15 mouse cellular contexts compared by ENCODE assay signal in the genomic region with DNA sequence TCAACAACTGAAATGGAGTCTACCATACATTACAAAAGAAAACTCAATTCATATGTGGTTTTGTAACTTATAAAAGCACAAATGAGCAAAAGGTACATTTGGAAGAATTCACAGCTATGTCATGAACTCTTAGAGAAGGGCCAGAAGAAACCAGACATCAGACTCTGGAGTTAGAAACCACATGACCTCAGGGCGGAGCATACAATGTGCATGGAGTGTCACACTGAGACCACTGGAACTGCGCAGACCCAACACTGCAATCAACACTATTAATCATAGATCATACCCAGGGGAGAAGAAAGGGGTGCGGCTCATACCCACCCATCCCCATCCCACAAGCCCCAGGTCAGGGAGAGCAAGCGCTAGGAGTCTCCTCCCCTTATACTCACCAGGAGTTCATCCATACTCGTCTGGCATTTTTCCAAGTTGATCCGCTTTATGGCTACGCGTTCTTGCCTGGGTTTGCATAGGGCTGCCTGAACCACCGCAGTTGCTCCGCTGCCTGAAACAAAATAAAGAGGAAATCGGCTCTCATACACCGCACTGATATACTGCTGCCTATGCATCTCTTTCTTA.
DNase-seq lines count a peak whose midpoint lies in the region; ATAC-seq lines count a peak whose summit lies in the region.
"Had no signal": no experiment of that assay in that cellular context is flagged by ENCODE, and none has a peak within 500 bp of the region (broad histone marks: within the 10 kb centered on the region; RNA-seq: fewer than 3 reads in every experiment).

No protein-coding gene starts in this region.

- 0 out of 2 replicates have a peak overlapping the region, but pooled peaks have one; percentile 0 for H3K27ac ChIP-seq in heart, embryonic 15.5 days
- H3K27ac ChIP-seq in midbrain, embryonic 13.5 days, result no peak overlapping the region
- no peak overlapping the region for H3K27ac ChIP-seq in midbrain, embryonic 10.5 days (replicated peaks)
- H3K27ac ChIP-seq in limb, embryonic 10.5 days, result peak overlapping the region; percentile 61; the same call in 1 of the 2 replicates

- intact Hi-C loops in heart, postnatal 14 days (cut with DNase I), result no loop called here

- no peaks in the 10 kb centered on the region for H3K9me3 ChIP-seq in heart, embryonic 15.5 days (replicated peaks)
- H3K9me3 ChIP-seq in midbrain, embryonic 13.5 days, result no peaks in the 10 kb centered on the region
- no peaks in the 10 kb centered on the region for H3K9me3 ChIP-seq in midbrain, embryonic 10.5 days (replicated peaks)
- no peaks in the 10 kb centered on the region for H3K9me3 ChIP-seq in limb, embryonic 10.5 days (replicated peaks)

- no peak for ATAC-seq in heart, embryonic 15.5 days (replicated peaks; ENCODE audit: insufficient number of reproducible peaks, insufficient read depth, low FRiP score, low read depth)
- ATAC-seq in midbrain, embryonic 13.5 days, result 0 out of 2 replicates have a peak, but pooled peaks have one; percentile 32
- ATAC-seq: Patski had no signal

- H3K4me2 ChIP-seq in heart, embryonic 15.5 days, result no peak overlapping the region
- no peak overlapping the region for H3K4me2 ChIP-seq in midbrain, embryonic 13.5 days (replicated peaks)

- peaks cover 80% of the 10 kb centered on the region for H3K4me1 ChIP-seq in heart, embryonic 15.5 days (replicated peaks)
- peaks cover 55% of the 10 kb centered on the region for H3K4me1 ChIP-seq in midbrain, embryonic 13.5 days (replicated peaks)
- H3K4me1 ChIP-seq in midbrain, embryonic 10.5 days, result peaks cover 62% of the 10 kb centered on the region
- H3K4me1 ChIP-seq in limb, embryonic 10.5 days, result peaks cover 79% of the 10 kb centered on the region

- WGBS in heart, embryonic 15.5 days, result 80% methylated on average over 12 of the region's 12 CpGs
- 78% methylated on average over 12 of the region's 12 CpGs for WGBS in midbrain, embryonic 13.5 days
- 92% methylated on average over 12 of the region's 12 CpGs for WGBS in midbrain, embryonic 10.5 days
- 91% methylated on average over 12 of the region's 12 CpGs for WGBS in limb, embryonic 10.5 days

- no peaks in the 10 kb centered on the region for H3K27me3 ChIP-seq in heart, embryonic 15.5 days
- no peaks in the 10 kb centered on the region for H3K27me3 ChIP-seq in midbrain, embryonic 13.5 days
- H3K27me3 ChIP-seq in midbrain, embryonic 10.5 days (ENCODE audit: low read depth, poor library complexity, severe bottlenecking), result no peaks in the 10 kb centered on the region
- no peaks in the 10 kb centered on the region for H3K27me3 ChIP-seq in limb, embryonic 10.5 days (ENCODE audit: low read depth, poor library complexity, severe bottlenecking)
- H3K27me3 ChIP-seq: Patski had no signal

- no peak overlapping the region for H3K4me3 ChIP-seq in heart, embryonic 15.5 days
- H3K4me3 ChIP-seq in midbrain, embryonic 13.5 days (replicated peaks), result no peak overlapping the region
- no peak overlapping the region for H3K4me3 ChIP-seq in midbrain, embryonic 10.5 days
- H3K4me3 ChIP-seq in limb, embryonic 10.5 days, result no peak overlapping the region

- no peak for DNase-seq in heart, postnatal 14 days
- no peak for DNase-seq in midbrain, embryonic 10.5 days (ENCODE audit: low spot score)
- DNase-seq in limb, embryonic 10.5 days (ENCODE audit: low spot score), result no peak
- DNase-seq in cerebellum, adult 9-10 months, result no peak
- DNase-seq in spleen, postnatal 14 days (ENCODE audit: low spot score in 2 of 2), result no peak
- DNase-seq: adrenal gland, postnatal 25 days; gastrocnemius, postnatal 25 days; heart, postnatal 10 days; kidney, adult 9 months; lung, postnatal 4 days; spleen, adult 18-20 months; thymus, postnatal 14 days had no signal

- no peaks in the 10 kb centered on the region for H3K36me3 ChIP-seq in heart, embryonic 15.5 days
- H3K36me3 ChIP-seq in midbrain, embryonic 13.5 days, result no peaks in the 10 kb centered on the region
- H3K36me3 ChIP-seq in midbrain, embryonic 10.5 days, result peaks cover 6% of the 10 kb centered on the region; the same call in 1 of the 2 replicates
- peaks cover 7% of the 10 kb centered on the region for H3K36me3 ChIP-seq in limb, embryonic 10.5 days

- no peak overlapping the region for H3K9ac ChIP-seq in heart, embryonic 15.5 days
- H3K9ac ChIP-seq in midbrain, embryonic 13.5 days (replicated peaks), result no peak overlapping the region

Comparison
In these comparisons a context has a peak if more than half of its experiments do, and no peak if none do; other contexts are left out.
1. H3K27ac ChIP-seq: peak in heart, embryonic 15.5 days (single experiment) and limb, embryonic 10.5 days (single experiment); none in midbrain, embryonic 13.5 days (single experiment) and midbrain, embryonic 10.5 days (single experiment).